Mouse (Mus musculus) liver, embryonic 15.5 days (tissue): ENCODE data around the gene Sos2. TPM values are rescaled to one million over a fixed set of nuclear protein-coding genes. Genes with fewer than 3 reads are reported as not detected.
A peak's percentile ranks its signal among the peaks of the same experiment; 100 is the strongest.

ENCODE experiments used
- ATAC-seq: fragments of 200-750 bp; cut with Nextera tagmentation; 2 replicates; pipeline ENCODE4 v1.8.0; 2017; ENCODE audit warnings: moderate number of reproducible peaks, mild to moderate bottlenecking, moderate library complexity; ENCODE audit not compliant: insufficient read depth
- H3K27ac ChIP-seq: fragments of 300-500 bp; sonication (generic); replicated peaks from 2 replicates; pipeline ENCODE4 v1.5.1; 2015; ENCODE audit warnings: mild to moderate bottlenecking, inconsistent platforms
- H3K27me3 ChIP-seq: fragments of 300-500 bp; sonication (generic); 2 replicates; pipeline ENCODE4 v1.6.1; 2015; ENCODE audit warnings: mild to moderate bottlenecking, inconsistent platforms
- H3K36me3 ChIP-seq: fragments of 300-500 bp; sonication (generic); replicated peaks from 2 replicates; pipeline ENCODE4 v1.6.1; 2015; ENCODE audit warnings: moderate library complexity, mild to moderate bottlenecking, inconsistent platforms
- H3K4me1 ChIP-seq: fragments of 300-500 bp; sonication (generic); replicated peaks from 2 replicates; pipeline ENCODE4 v1.6.1; 2015; ENCODE audit warnings: inconsistent platforms
- H3K4me2 ChIP-seq: fragments of 300-500 bp; sonication (generic); 2 replicates; pipeline ENCODE4 v1.6.1; 2015; ENCODE audit warnings: moderate library complexity, mild to moderate bottlenecking, inconsistent platforms
- H3K4me3 ChIP-seq: fragments of 300-500 bp; sonication (generic); replicated peaks from 2 replicates; pipeline ENCODE4 v1.5.1; 2015; ENCODE audit warnings: mild to moderate bottlenecking, inconsistent platforms
- H3K9ac ChIP-seq: fragments of 300-500 bp; sonication (generic); 2 replicates; pipeline ENCODE4 v1.6.1; 2015; ENCODE audit warnings: moderate library complexity, mild to moderate bottlenecking, inconsistent platforms
- H3K9me3 ChIP-seq: fragments of 300-500 bp; sonication (generic); replicated peaks from 2 replicates; pipeline ENCODE4 v1.6.1; 2016; ENCODE audit warnings: inconsistent platforms
- WGBS: fragments of 180-500 bp; shearing (Covaris S2); methylation state at CpG from one replicate; pipeline ENCODE4 v1.1.7; 2015; ENCODE audit warnings: mixed read lengths; ENCODE audit not compliant: insufficient replicate concordance; 5-methylcytosine and 5-hydroxymethylcytosine counted together
- polyA plus RNA-seq: library from polyadenylated mRNA; unstranded; fragments of >200 nt; fragmentation: Nextera tagmentation; extraction: Ambion mirVana; gene quantifications from 2 replicates; pipeline ENCODE4 v1.2.1, GENCODE M21; 2015

Sos2 gene
- 3.3 and 4.0 TPM in 2 replicates for polyA plus RNA-seq

GRCm38 (mm10) chr12:69681566-69682061 is at the start of gene Sos2:
Sos2 (minus strand) TSS chr12:69681852.
- H3K4me1 ChIP-seq, result peaks cover 31% of the 10 kb centered on the region

DNA sequence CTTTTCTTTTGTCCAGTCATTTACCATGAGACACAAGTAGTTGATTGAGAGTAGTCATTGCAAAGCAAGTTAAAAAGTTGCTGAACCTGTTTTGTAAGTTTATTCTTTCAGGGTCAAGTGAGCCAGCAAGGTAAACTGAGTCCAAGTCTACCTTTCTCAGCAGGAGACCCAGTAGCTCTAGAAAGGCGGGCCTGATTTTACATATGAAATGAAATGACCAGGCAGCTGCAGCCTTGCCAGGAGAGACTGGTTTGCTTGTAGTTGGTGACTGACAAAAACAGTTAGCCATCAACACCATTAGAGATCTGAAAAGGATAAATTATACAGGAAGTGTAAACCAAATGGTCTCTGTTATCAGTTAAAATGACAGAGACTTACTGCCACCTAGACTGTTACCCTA is 48.7 kb upstream of the Sos2 start:
- no peak overlapping the region for H3K4me3 ChIP-seq
- H3K4me2 ChIP-seq, result no peak overlapping the region
- peaks cover 22% of the 10 kb centered on the region for H3K4me1 ChIP-seq
- H3K27ac ChIP-seq, result no peak overlapping the region
- WGBS, result 88% methylated on average over 1 of the region's 1 CpGs
- H3K27me3 ChIP-seq, result no peaks in the 10 kb centered on the region
- H3K9ac ChIP-seq, result no peak overlapping the region
- 0 out of 2 replicates have a peak, but pooled peaks cover 4% of the 10 kb centered on the region for H3K36me3 ChIP-seq
- H3K9me3 ChIP-seq, result no peaks in the 10 kb centered on the region
- no peak for ATAC-seq

More at GRCm38 (mm10) chr12:69681566-69682061, at the start of gene Sos2:
- Histone ChIP-seq H3K9ac (peak within 1 kb of the TSS; percentile 98), H3K9me3 (no peaks in the 10 kb centered on the region), H3K4me2 (peak within 1 kb of the TSS; percentile 86), H3K27me3 (no peaks in the 10 kb centered on the region), H3K4me3 (peak within 1 kb of the TSS; percentile 93), H3K36me3 (no peaks in the 10 kb centered on the region), H3K27ac (peak within 1 kb of the TSS; percentile 96)
- peak; percentile 82 for ATAC-seq
- WGBS, result under 1% methylated on average over 53 of the region's 85 CpGs

DNA sequence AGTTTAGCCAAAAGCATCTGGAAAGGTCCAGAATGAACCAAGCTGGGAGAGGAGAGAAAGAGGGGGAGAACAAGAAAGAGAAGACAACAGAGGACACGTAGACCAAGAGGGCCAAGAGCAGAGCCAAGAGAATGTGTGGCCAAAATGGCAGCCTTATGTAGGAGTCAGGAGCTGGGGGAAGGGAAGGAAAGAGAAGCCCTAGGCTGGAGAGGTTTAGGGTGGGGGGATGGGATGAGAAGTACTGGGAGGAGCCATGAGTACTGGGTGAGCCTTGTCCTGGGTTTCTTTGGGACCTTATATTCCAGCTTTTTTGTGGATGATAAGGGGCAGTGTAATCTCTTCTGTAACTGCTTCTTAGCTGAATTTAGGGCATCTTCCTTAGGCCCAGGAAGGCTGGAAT is 47.6 kb upstream of the Sos2 start:
- H3K9ac ChIP-seq, result no peak overlapping the region
- H3K27ac ChIP-seq, result no peak overlapping the region
- ATAC-seq, result no peak
- no peak overlapping the region for H3K4me3 ChIP-seq
- H3K27me3 ChIP-seq, result no peaks in the 10 kb centered on the region
- peaks cover 26% of the 10 kb centered on the region for H3K4me1 ChIP-seq
- H3K4me2 ChIP-seq, result no peak overlapping the region
- H3K36me3 ChIP-seq, result 0 out of 2 replicates have a peak, but pooled peaks cover 4% of the 10 kb centered on the region
- 86% methylated on average over 1 of the region's 1 CpGs for WGBS
- no peaks in the 10 kb centered on the region for H3K9me3 ChIP-seq

DNA sequence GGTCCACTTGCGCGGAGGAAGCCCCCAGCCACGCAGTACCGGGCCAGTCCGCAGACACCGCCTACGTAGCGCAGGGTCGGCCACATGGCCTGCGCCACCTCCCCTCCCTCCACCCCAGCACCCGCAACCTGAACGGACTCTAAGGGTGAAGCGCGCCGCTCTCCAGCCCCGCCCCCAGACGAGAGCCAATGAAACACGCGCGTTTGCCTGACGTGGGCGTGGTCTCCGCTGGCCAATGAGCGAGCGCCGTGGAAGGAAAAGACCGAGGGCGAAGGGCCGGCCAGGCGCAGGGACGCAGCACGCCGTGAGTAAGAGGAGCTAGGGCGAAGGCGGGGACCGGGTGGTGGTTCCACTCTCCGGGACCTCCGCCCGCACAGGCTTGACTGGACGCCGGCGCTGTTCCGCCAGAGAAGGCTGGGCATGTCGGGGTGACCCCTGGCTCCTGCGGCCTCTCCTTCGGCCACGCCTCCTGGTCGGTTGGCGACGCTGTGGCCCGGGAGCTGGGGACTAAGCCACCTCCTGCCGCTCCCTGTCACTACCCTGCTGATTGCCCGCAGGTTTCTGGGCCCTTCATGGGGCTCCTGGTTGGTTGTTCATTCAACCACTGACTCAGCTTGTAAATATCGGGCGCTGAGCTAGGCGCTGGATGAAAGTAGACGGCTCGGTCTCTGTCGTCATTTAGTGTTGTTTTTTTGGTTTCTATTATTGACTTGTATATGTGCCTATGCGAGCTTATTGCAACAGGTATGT is 43.2 kb upstream of the Sos2 start, which contains the start of the genes L2hgdh and Atp5s:
TSS of gene L2hgdh (minus strand) at position 163 of the 750 bp plus-strand sequence.
TSS of gene Atp5s (plus strand) at position 240 of the 750 bp plus-strand sequence.
- Histone ChIP-seq H3K9me3 (no peaks in the 10 kb centered on the region), H3K9ac (peak within 1 kb of the TSS; percentile 82), H3K4me1 (peaks cover 33% of the 10 kb centered on the region), H3K27me3 (no peaks in the 10 kb centered on the region), H3K36me3 (peaks cover 18% of the 10 kb centered on the region), H3K27ac (peak within 1 kb of the TSS; percentile 98), H3K4me3 (peak within 1 kb of the TSS; percentile 78), H3K4me2 (peak within 1 kb of the TSS; percentile 98)
- WGBS, result under 1% methylated on average over 60 of the region's 60 CpGs
- peak; percentile 92 for ATAC-seq

GRCm38 (mm10) chr12:69724018-69724710 is 42.5 kb upstream of the Sos2 start:
- peak overlapping the region; percentile 98 for H3K27ac ChIP-seq
- H3K4me1 ChIP-seq, result peaks cover 33% of the 10 kb centered on the region
- peaks cover 26% of the 10 kb centered on the region for H3K36me3 ChIP-seq
- ATAC-seq, result no peak; the same call in 1 of the 2 replicates
- H3K9ac ChIP-seq, result peak overlapping the region; percentile 82
- peak overlapping the region; percentile 98 for H3K4me2 ChIP-seq
- H3K9me3 ChIP-seq, result 0 out of 2 replicates have a peak, but pooled peaks cover 6% of the 10 kb centered on the region
- H3K27me3 ChIP-seq, result no peaks in the 10 kb centered on the region
- 2% methylated on average over 24 of the region's 24 CpGs for WGBS
- H3K4me3 ChIP-seq, result peak overlapping the region; percentile 78

DNA sequence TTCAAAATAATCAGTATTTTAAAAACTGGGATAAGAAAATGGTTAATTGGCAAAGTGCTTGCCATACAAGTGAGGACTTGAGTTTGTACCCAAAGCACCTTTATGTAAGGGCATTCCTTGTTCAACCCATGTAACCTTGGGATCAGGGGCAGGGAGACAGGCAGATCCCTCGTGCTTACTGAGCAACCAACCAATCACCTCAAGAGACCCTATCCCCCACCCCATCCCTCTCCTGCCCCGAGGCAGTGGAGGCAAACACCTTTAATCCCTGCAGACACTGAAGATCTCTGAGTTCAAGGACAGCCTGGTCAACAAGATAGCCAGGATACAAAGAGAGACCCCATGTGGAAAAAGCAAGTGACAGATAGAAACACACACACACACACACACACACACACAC is 41.7 kb upstream of the Sos2 start:
- H3K9ac ChIP-seq, result peak overlapping the region; percentile 82; the same call in 1 of the 2 replicates
- peak overlapping the region; percentile 98 for H3K4me2 ChIP-seq
- H3K4me1 ChIP-seq, result peaks cover 33% of the 10 kb centered on the region
- WGBS, result 36% methylated on average over 2 of the region's 2 CpGs
- no peak overlapping the region for H3K27ac ChIP-seq
- H3K4me3 ChIP-seq, result peak overlapping the region; percentile 78
- no peak for ATAC-seq
- H3K36me3 ChIP-seq, result peaks cover 33% of the 10 kb centered on the region
- 0 out of 2 replicates have a peak, but pooled peaks cover 6% of the 10 kb centered on the region for H3K9me3 ChIP-seq
- H3K27me3 ChIP-seq, result no peaks in the 10 kb centered on the region

- peaks cover 38% of the 10 kb centered on the region for H3K36me3 ChIP-seq
- 0 out of 2 replicates have a peak, but pooled peaks cover 6% of the 10 kb centered on the region for H3K9me3 ChIP-seq
- 79% methylated on average over 3 of the region's 3 CpGs for WGBS
- no peak overlapping the region for H3K27ac ChIP-seq
- ATAC-seq, result no peak
- H3K9ac ChIP-seq, result no peak overlapping the region
- H3K4me3 ChIP-seq, result no peak overlapping the region
- H3K4me1 ChIP-seq, result peaks cover 33% of the 10 kb centered on the region
- H3K4me2 ChIP-seq, result no peak overlapping the region
- no peaks in the 10 kb centered on the region for H3K27me3 ChIP-seq
Measured at GRCm38 (mm10) chr12:69722857-69723256, 41.2 kb upstream of the Sos2 start.

DNA sequence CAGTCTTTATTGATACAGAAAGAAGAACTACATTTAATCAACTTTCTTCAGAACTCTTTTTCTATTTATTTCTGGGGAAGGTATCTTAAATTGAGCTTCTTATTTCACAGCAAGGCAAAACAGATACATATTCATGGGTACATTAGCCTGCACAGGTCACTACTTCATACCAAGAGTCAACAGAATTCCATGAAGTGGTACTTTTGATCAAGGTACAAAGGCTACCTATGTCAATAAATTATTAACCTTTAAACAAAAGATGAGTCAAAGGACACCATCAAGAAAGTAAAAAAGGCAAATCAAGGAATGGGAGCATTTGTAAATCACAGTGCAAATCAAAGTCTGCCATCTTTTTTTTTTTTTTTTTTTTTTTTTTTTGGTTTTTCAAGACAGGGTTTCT is 32.0 kb upstream of the Sos2 start:
- Histone ChIP-seq H3K4me1 (no peaks in the 10 kb centered on the region), H3K27me3 (no peaks in the 10 kb centered on the region), H3K4me2 (no peak overlapping the region), H3K4me3 (no peak overlapping the region), H3K9me3 (no peaks in the 10 kb centered on the region), H3K9ac (no peak overlapping the region), H3K27ac (no peak overlapping the region), H3K36me3 (peaks cover 20% of the 10 kb centered on the region)
- ATAC-seq, result no peak

DNA sequence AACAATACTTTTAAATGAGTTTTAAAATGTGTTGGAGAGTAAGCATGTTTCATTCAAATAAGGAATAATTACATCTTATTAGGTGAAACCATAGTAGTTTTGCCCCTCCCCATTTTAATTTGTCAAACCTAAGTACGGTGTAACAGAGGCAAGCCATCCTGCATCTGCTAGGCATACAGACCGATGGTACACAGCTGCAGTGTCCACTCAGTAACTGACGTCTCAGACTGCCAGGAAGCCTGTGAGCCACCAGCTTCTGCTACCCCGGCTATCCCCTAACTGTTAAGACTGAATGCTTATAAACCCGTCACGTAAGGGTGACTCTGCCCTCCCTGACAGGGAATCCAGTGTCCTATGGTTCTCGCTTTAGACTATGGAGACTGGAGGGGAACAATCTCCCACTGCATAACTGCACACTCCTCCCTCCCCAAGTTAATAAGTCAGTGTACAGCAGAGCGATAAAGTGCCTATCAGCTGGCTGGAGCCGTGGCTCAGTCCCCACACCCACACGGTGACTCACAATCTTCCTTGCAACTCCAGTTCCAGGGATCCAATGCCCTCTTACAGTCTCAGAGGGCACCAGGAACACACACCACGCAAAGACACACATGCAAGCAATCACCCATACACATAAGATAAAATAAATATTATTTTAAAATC is 23.3 kb upstream of the Sos2 start:
- H3K27ac ChIP-seq, result no peak overlapping the region
- no peak overlapping the region for H3K4me3 ChIP-seq
- H3K9ac ChIP-seq, result no peak overlapping the region
- WGBS, result 71% methylated on average over 11 of the region's 11 CpGs
- no peaks in the 10 kb centered on the region for H3K27me3 ChIP-seq
- 0 out of 2 replicates have a peak, but pooled peaks cover 15% of the 10 kb centered on the region for H3K36me3 ChIP-seq
- H3K9me3 ChIP-seq, result no peaks in the 10 kb centered on the region
- H3K4me1 ChIP-seq, result peaks cover 9% of the 10 kb centered on the region; the same call in 1 of the 2 replicates
- H3K4me2 ChIP-seq, result no peak overlapping the region
- ATAC-seq, result peak; percentile 66

GRCm38 (mm10) chr12:69698352-69698751 is 16.7 kb upstream of the Sos2 start:
- no peak overlapping the region for H3K4me2 ChIP-seq
- no peak overlapping the region for H3K9ac ChIP-seq
- no peaks in the 10 kb centered on the region for H3K9me3 ChIP-seq
- H3K4me3 ChIP-seq, result no peak overlapping the region
- no peaks in the 10 kb centered on the region for H3K4me1 ChIP-seq
- H3K36me3 ChIP-seq, result peaks cover 28% of the 10 kb centered on the region; the same call in 1 of the 2 replicates
- H3K27me3 ChIP-seq, result no peaks in the 10 kb centered on the region
- WGBS, result 74% methylated on average over 6 of the region's 6 CpGs
- no peak overlapping the region for H3K27ac ChIP-seq
- ATAC-seq, result no peak
